Mouse (Mus musculus) bone marrow macrophage, adult 2 months (primary cell): ENCODE data around the gene Hspa12b.

ENCODE experiments used
- CTCF ChIP-seq: IDR thresholded peaks from 2 replicates; pipeline ENCODE4 v1.5.1; 2012; ENCODE audit warnings: low read depth, mild to moderate bottlenecking, low read length, moderate library complexity
- POLR2A ChIP-seq: IDR thresholded peaks from 2 replicates; pipeline ENCODE4 v1.6.1; 2012; ENCODE audit warnings: mild to moderate bottlenecking, low read depth, low read length, borderline replicate concordance

GRCm38 (mm10) chr2:131125964-131126815 lies 890 bp upstream of the Hspa12b start:
- no peak for TF ChIP-seq CTCF
- TF ChIP-seq POLR2A, result no peak
